Mouse (Mus musculus): ENCODE data around the gene Cyfip2.

DNA sequence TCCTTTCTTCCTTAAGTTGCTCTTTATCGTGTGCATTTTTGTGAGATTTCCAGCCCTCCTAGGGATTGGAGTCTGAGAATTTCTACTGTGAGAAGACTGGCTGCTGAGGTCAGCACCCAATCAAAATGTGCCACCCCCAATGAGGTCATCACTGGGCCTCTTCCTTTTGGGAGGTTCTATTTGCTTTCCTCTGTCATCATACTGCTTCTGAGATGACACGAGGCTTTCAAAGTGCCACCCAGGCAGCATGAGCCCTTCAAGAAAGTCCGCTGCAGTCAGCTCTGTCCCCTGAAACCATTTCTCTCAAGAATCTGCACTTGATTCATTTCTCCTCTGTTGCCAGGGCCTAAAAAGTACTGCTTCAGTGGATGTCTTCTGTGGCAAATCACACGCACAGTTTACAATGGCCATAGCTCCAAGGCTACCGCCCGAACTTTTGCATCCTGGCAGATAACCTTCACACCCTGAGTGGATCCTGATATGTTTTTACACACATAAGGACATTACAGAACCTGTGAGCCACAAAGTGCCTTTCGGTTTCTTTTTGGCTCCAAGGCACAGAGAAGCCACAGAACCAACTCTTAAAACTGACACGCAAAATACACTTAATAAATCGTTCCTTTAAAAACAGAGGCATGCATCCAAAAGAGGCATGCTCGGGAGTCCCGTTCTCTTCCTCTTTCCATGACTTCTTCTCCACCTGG, 4.2 kb downstream of the Cyfip2 start:
- TF ChIP-seq CTCF (IDR thresholded peaks at IDR 0.05; ENCODE audit: borderline replicate concordance, insufficient read depth, low read depth, low read length), result no peak
- no peak for TF ChIP-seq POLR2A (IDR thresholded peaks at IDR 0.05; ENCODE audit: borderline replicate concordance, insufficient read depth, low read length)

Data from cerebellum, adult 2 months (tissue).